Mouse (Mus musculus): Measurements from ENCODE around the gene Foxr1. TPM values are rescaled to one million over a fixed set of nuclear protein-coding genes. Genes with fewer than 3 reads are reported as not detected.

The Foxr1 gene
- polyA plus RNA-seq, 1 experiment: not detected

- TF ChIP-seq CTCF (IDR thresholded peaks at IDR 0.05; ENCODE audit: borderline replicate concordance, insufficient read depth, low read depth, low read length): no peak
- TF ChIP-seq POLR2A (IDR thresholded peaks at IDR 0.05; ENCODE audit: borderline replicate concordance, insufficient read depth, low read length): no peak
- peaks cover 5% of the 10 kb centered on the region; the same call in 1 of the 2 replicates for H3K4me1 ChIP-seq (ENCODE audit: control insufficient read depth, insufficient read depth, low read length)
- peak in 1 of 2 experiments; percentile 42 for DNase-seq
- H3K4me3 ChIP-seq (replicated peaks; ENCODE audit: insufficient read depth, low read depth, low read length): no peak overlapping the region
- no peak overlapping the region for H3K27ac ChIP-seq (ENCODE audit: insufficient read depth, low read length)
- H3K27me3 ChIP-seq (ENCODE audit: control insufficient read depth, insufficient read depth, low read length): no peaks in the 10 kb centered on the region
- WGBS: 3% methylated on average over 1 of the region's 1 CpGs
These were observed 33.4 kb upstream of the Foxr1 start for GRCm38 (mm10) chr9:44474327-44474726.

GRCm38 (mm10) chr9:44473184-44473583 is 32.2 kb upstream of the Foxr1 start:
- Histone ChIP-seq H3K27ac (ENCODE audit: insufficient read depth, low read length) (no peak overlapping the region), H3K27me3 (ENCODE audit: control insufficient read depth, insufficient read depth, low read length) (no peaks in the 10 kb centered on the region), H3K4me3 (replicated peaks; ENCODE audit: insufficient read depth, low read depth, low read length) (no peak overlapping the region), H3K4me1 (ENCODE audit: control insufficient read depth, insufficient read depth, low read length) (peaks cover 5% of the 10 kb centered on the region; the same call in 1 of the 2 replicates)
- no peak for TF ChIP-seq CTCF (IDR thresholded peaks at IDR 0.05; ENCODE audit: borderline replicate concordance, insufficient read depth, low read depth, low read length)
- TF ChIP-seq POLR2A (IDR thresholded peaks at IDR 0.05; ENCODE audit: borderline replicate concordance, insufficient read depth, low read length): no peak
- WGBS: 62% methylated on average over 3 of the region's 3 CpGs
- DNase-seq: peak in 1 of 2 experiments; percentile 7

GRCm38 (mm10) chr9:44468800-44469199 is 27.9 kb upstream of the Foxr1 start:
- Histone ChIP-seq H3K4me3 (replicated peaks; ENCODE audit: insufficient read depth, low read depth, low read length) (no peak overlapping the region), H3K27ac (ENCODE audit: insufficient read depth, low read length) (no peak overlapping the region), H3K4me1 (ENCODE audit: control insufficient read depth, insufficient read depth, low read length) (no peaks in the 10 kb centered on the region), H3K27me3 (ENCODE audit: control insufficient read depth, insufficient read depth, low read length) (no peaks in the 10 kb centered on the region)
- TF ChIP-seq POLR2A (IDR thresholded peaks at IDR 0.05; ENCODE audit: borderline replicate concordance, insufficient read depth, low read length) (no peak), CTCF (IDR thresholded peaks at IDR 0.05; ENCODE audit: borderline replicate concordance, insufficient read depth, low read depth, low read length) (no peak)
- DNase-seq: no peak
- WGBS: 30% methylated on average over 2 of the region's 2 CpGs

- no peak for DNase-seq
- 67% methylated on average over 7 of the region's 7 CpGs for WGBS
- Histone ChIP-seq H3K4me3 (replicated peaks; ENCODE audit: insufficient read depth, low read depth, low read length) (no peak overlapping the region), H3K27me3 (ENCODE audit: control insufficient read depth, insufficient read depth, low read length) (no peaks in the 10 kb centered on the region), H3K27ac (ENCODE audit: insufficient read depth, low read length) (no peak overlapping the region), H3K4me1 (ENCODE audit: control insufficient read depth, insufficient read depth, low read length) (no peaks in the 10 kb centered on the region)
- TF ChIP-seq POLR2A (IDR thresholded peaks at IDR 0.05; ENCODE audit: borderline replicate concordance, insufficient read depth, low read length): no peak
- TF ChIP-seq CTCF (IDR thresholded peaks at IDR 0.05; ENCODE audit: borderline replicate concordance, insufficient read depth, low read depth, low read length): no peak
These were observed 27.3 kb upstream of the Foxr1 start for GRCm38 (mm10) chr9:44468224-44468623.

GRCm38 (mm10) chr9:44461950-44462349 is 21.0 kb upstream of the Foxr1 start:
- TF ChIP-seq CTCF (IDR thresholded peaks at IDR 0.05; ENCODE audit: borderline replicate concordance, insufficient read depth, low read depth, low read length): no peak
- TF ChIP-seq POLR2A (IDR thresholded peaks at IDR 0.05; ENCODE audit: borderline replicate concordance, insufficient read depth, low read length): no peak
- no peaks in the 10 kb centered on the region for H3K4me1 ChIP-seq (ENCODE audit: control insufficient read depth, insufficient read depth, low read length)
- no peaks in the 10 kb centered on the region for H3K27me3 ChIP-seq (ENCODE audit: control insufficient read depth, insufficient read depth, low read length)
- H3K27ac ChIP-seq (ENCODE audit: insufficient read depth, low read length): no peak overlapping the region
- H3K4me3 ChIP-seq (replicated peaks; ENCODE audit: insufficient read depth, low read depth, low read length): no peak overlapping the region
- 88% methylated on average over 5 of the region's 5 CpGs for WGBS
- no peak for DNase-seq

GRCm38 (mm10) chr9:44457035-44457742 is 16.3 kb upstream of the Foxr1 start:
- Histone ChIP-seq H3K4me3 (replicated peaks; ENCODE audit: insufficient read depth, low read depth, low read length) (no peak overlapping the region), H3K27ac (ENCODE audit: insufficient read depth, low read length) (no peak overlapping the region), H3K4me1 (ENCODE audit: control insufficient read depth, insufficient read depth, low read length) (no peaks in the 10 kb centered on the region), H3K27me3 (ENCODE audit: control insufficient read depth, insufficient read depth, low read length) (no peaks in the 10 kb centered on the region)
- TF ChIP-seq CTCF (IDR thresholded peaks at IDR 0.05; ENCODE audit: borderline replicate concordance, insufficient read depth, low read depth, low read length): no peak
- TF ChIP-seq POLR2A (IDR thresholded peaks at IDR 0.05; ENCODE audit: borderline replicate concordance, insufficient read depth, low read length): no peak
- 12% methylated on average over 11 of the region's 11 CpGs for WGBS
- peak; percentile 40 to 71 for DNase-seq

- Histone ChIP-seq H3K4me3 (replicated peaks; ENCODE audit: insufficient read depth, low read depth, low read length) (no peak within 1 kb of the TSS), H3K27me3 (ENCODE audit: control insufficient read depth, insufficient read depth, low read length) (no peaks in the 10 kb centered on the region), H3K4me1 (ENCODE audit: control insufficient read depth, insufficient read depth, low read length) (no peaks in the 10 kb centered on the region), H3K27ac (ENCODE audit: insufficient read depth, low read length) (no peak within 1 kb of the TSS)
- WGBS: 47% methylated on average over 4 of the region's 4 CpGs
- no peak for DNase-seq
- TF ChIP-seq POLR2A (IDR thresholded peaks at IDR 0.05; ENCODE audit: borderline replicate concordance, insufficient read depth, low read length) (no peak), CTCF (IDR thresholded peaks at IDR 0.05; ENCODE audit: borderline replicate concordance, insufficient read depth, low read depth, low read length) (peak; percentile 23; the same call in 1 of the 2 replicates)
These were observed 13.9 kb upstream of the Foxr1 start, which contains the start of gene Upk2 for GRCm38 (mm10) chr9:44454891-44455220. Gene Upk2 (minus strand): TSS chr9:44454976.

Measured in cerebellum, adult 2 months (tissue).